Mouse (Mus musculus) heart, embryonic 14.5 days (tissue): ENCODE results near the gene Fcor. TPM values are rescaled to one million over a fixed set of nuclear protein-coding genes. Genes with fewer than 3 reads are reported as not detected.

Experiments used
- ATAC-seq: fragments of 200-750 bp; cut with Nextera tagmentation; 2 replicates; pipeline ENCODE4 v1.8.0; 2017; ENCODE audit warnings: low read depth, moderate TSS enrichment; ENCODE audit not compliant: insufficient number of reproducible peaks, insufficient read depth, low FRiP score
- H3K27ac ChIP-seq, 2 experiments: fragments of 200-500 bp in 1 of 2; fragments of 300-500 bp in 1 of 2; sonication (generic) in 1 of 2; replicated peaks in 1 of 2; 2 replicates each; pipeline ENCODE4 v1.5.1; 2012 to 2014; ENCODE audit warnings: low read depth in 2 of 2, low read length in 2 of 2, control low read depth in 1 of 2, mild to moderate bottlenecking in 1 of 2, mixed read lengths in 1 of 2; ENCODE audit not compliant: control insufficient read depth in 1 of 2, insufficient read depth in 1 of 2
- H3K27me3 ChIP-seq: fragments of 300-500 bp; sonication (generic); 2 replicates; pipeline ENCODE4 v1.6.1; 2014; ENCODE audit warnings: mild to moderate bottlenecking, low read length, control low read depth; ENCODE audit not compliant: control insufficient read depth, insufficient read depth
- H3K36me3 ChIP-seq: fragments of 300-500 bp; sonication (generic); 2 replicates; pipeline ENCODE4 v1.6.1; 2014; ENCODE audit warnings: mild to moderate bottlenecking, control low read depth, low read length, mixed read lengths; ENCODE audit not compliant: control insufficient read depth, insufficient read depth
- H3K4me1 ChIP-seq, 2 experiments: fragments of 200-500 bp in 1 of 2; fragments of 300-500 bp in 1 of 2; sonication (generic) in 1 of 2; 2 replicates each; pipeline ENCODE4 v1.6.1; 2012 to 2014; ENCODE audit warnings: low read length in 2 of 2, control low read depth in 1 of 2, mixed read lengths in 1 of 2; ENCODE audit not compliant: control insufficient read depth in 2 of 2, insufficient read depth in 2 of 2
- H3K4me2 ChIP-seq: fragments of 300-500 bp; sonication (generic); 2 replicates; pipeline ENCODE4 v1.6.1; 2014; ENCODE audit warnings: mild to moderate bottlenecking, low read length
- H3K4me3 ChIP-seq, 2 experiments: fragments of 200-500 bp in 1 of 2; fragments of 300-500 bp in 1 of 2; sonication (generic) in 1 of 2; 2 replicates each; pipeline ENCODE4 v1.5.1; 2012 to 2014; ENCODE audit warnings: low read length in 2 of 2, mild to moderate bottlenecking in 2 of 2, control low read depth in 1 of 2, low read depth in 1 of 2, moderate library complexity in 1 of 2; ENCODE audit not compliant: control insufficient read depth in 1 of 2, insufficient read depth in 1 of 2
- H3K9ac ChIP-seq: fragments of 300-500 bp; sonication (generic); 2 replicates; pipeline ENCODE4 v1.6.1; 2014; ENCODE audit warnings: mild to moderate bottlenecking, low read length
- H3K9me3 ChIP-seq: fragments of 300-500 bp; sonication (generic); 2 replicates; pipeline ENCODE4 v1.6.1; 2016; ENCODE audit warnings: low read length, control low read depth; ENCODE audit not compliant: control insufficient read depth
- WGBS: fragments of 180-500 bp; shearing (Covaris S2); extraction: QIAGEN DNeasy Blood & Tissue Kit; methylation state at CpG from one replicate; pipeline ENCODE4 v1.1.7; 2014; 5-methylcytosine and 5-hydroxymethylcytosine counted together
- polyA plus RNA-seq: library from polyadenylated mRNA; unstranded; fragments of >200 nt; fragmentation: Nextera tagmentation; extraction: Ambion mirVana; gene quantifications from 2 replicates; pipeline ENCODE4 v1.2.1, GENCODE M21; 2014

Gene Fcor
- polyA plus RNA-seq, 1 experiment from 2014 or later: 10.0 TPM

DNA sequence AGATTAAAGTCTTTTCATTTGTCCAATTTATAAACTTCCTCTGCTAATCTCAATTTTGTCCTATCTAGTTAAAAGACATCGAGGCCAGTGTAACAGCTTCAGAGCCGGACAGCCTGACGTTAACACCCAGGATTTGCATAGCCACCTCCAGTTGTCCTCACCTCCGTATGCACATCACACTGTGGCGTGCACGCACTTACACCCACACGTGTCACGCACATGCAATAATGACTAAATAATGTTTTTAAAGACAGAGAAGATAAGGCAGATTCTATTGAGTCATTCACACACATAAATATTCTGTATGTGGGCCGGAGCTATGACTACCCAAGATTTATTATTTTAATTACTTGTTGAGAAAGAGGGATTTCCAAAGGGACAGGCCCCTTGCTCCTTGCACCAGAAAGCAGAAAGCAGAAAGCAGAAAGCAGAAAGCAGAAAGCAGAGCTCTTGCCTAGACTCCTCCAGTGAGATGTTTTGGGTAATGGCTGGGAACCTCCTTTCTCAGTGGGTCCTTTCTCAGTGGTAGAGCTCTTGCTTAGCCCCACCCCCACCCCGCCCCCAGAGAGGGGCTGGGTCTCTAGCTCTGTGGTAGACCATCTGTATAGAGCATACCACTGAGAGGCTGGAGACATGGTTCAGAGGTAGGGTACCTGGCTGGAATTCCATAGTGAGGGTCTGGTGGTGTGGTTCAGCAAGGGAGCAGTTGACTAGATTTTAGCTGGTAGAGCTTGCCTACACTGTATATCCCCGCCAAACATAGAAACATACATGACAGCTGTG lies 17.2 kb downstream of the Fcor start:
- no peak overlapping the region for H3K4me2 ChIP-seq
- no peak overlapping the region for H3K9ac ChIP-seq
- ATAC-seq: no peak
- no peaks in the 10 kb centered on the region for H3K36me3 ChIP-seq
- no peaks in the 10 kb centered on the region for H3K4me1 ChIP-seq
- H3K9me3 ChIP-seq: no peaks in the 10 kb centered on the region
- H3K4me3 ChIP-seq: no peak overlapping the region
- WGBS: 65% methylated on average over 11 of the region's 11 CpGs
- H3K27ac ChIP-seq: no peak overlapping the region
- no peaks in the 10 kb centered on the region for H3K27me3 ChIP-seq

DNA sequence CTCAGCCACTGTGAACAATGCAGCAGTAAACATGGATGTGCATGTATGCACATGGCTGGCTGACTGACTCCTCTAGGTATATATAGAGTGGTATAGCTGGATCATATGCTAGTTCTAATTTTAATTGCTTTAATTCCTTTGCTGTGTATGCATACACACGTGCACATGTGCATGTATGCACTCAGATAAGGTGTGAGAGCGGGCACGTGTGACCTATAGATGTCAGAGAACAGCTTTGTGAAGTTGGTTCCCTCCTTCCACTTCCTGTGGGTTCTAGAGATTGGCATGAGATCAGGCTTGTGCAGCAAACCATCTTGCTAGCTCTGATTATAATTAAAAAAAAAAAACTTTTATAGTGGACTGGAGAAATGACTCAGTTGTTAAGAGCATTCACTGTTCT lies 19.3 kb downstream of the Fcor start:
- H3K27me3 ChIP-seq: no peaks in the 10 kb centered on the region
- H3K36me3 ChIP-seq: no peaks in the 10 kb centered on the region
- ATAC-seq: no peak
- WGBS: 61% methylated on average over 3 of the region's 3 CpGs
- H3K4me1 ChIP-seq: no peaks in the 10 kb centered on the region
- H3K9me3 ChIP-seq: no peaks in the 10 kb centered on the region
- no peak overlapping the region for H3K4me3 ChIP-seq
- H3K9ac ChIP-seq: no peak overlapping the region
- no peak overlapping the region for H3K27ac ChIP-seq
- no peak overlapping the region for H3K4me2 ChIP-seq

DNA sequence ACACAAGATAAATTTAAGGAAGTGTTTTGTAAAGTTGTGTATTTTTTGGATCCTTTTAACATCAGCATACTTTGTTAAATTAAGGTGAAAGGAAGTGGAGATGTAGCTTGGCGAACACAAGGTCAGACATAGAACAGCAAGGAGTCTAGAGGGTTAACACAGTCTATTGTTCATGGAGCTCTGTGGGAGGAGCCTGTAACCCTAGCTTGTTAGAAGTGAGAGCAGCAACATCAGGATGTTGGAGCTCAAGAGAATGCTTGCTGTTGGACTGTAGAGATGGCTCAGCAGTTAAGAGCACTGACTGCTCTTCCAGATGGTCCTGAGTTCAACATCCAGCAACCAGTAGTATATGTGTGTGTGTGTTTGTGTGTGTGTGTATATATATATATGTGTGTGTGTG lies 23.2 kb downstream of the Fcor start:
- H3K4me3 ChIP-seq: no peak overlapping the region
- no peaks in the 10 kb centered on the region for H3K4me1 ChIP-seq
- H3K27me3 ChIP-seq: no peaks in the 10 kb centered on the region
- no peaks in the 10 kb centered on the region for H3K9me3 ChIP-seq
- no peaks in the 10 kb centered on the region for H3K36me3 ChIP-seq
- WGBS: 41% methylated on average over 1 of the region's 1 CpGs
- H3K9ac ChIP-seq: no peak overlapping the region
- ATAC-seq: no peak
- H3K27ac ChIP-seq: no peak overlapping the region
- H3K4me2 ChIP-seq: 0 out of 2 replicates have a peak overlapping the region, but pooled peaks have one; percentile 13

- H3K36me3 ChIP-seq: no peaks in the 10 kb centered on the region
- H3K27ac ChIP-seq: no peak overlapping the region
- no peak overlapping the region for H3K9ac ChIP-seq
- H3K4me1 ChIP-seq: no peaks in the 10 kb centered on the region
- H3K27me3 ChIP-seq: no peaks in the 10 kb centered on the region
- 56% methylated on average over 2 of the region's 2 CpGs for WGBS
- H3K4me3 ChIP-seq: no peak overlapping the region
- ATAC-seq: no peak
- H3K4me2 ChIP-seq: no peak overlapping the region
- no peaks in the 10 kb centered on the region for H3K9me3 ChIP-seq
Measured at GRCm38 (mm10) chr8:3648268-3648667, 23.9 kb downstream of the Fcor start.

DNA sequence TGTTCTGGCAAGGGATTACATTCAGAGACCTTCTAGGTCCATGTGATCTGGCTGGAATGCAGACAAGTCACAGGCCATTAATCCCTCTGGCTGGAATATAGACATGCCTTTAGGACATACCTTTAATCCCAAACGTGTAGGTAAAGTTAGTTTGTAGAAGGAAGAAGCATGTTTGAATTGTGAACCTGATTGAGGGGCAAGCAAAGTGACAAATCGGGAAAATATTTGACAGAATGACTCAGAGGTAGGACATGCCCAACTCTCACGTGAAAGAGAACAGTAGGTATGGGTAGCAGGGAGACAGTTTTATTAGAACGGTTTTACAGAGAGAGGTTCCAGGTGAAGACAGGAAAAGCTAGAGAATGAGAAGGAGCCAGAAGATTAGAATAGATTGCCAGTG lies 24.6 kb downstream of the Fcor start:
- no peak for ATAC-seq
- Histone ChIP-seq H3K4me2 (no peak overlapping the region), H3K4me1 (no peaks in the 10 kb centered on the region)

GRCm38 (mm10) chr8:3646824-3647531 lies 25.2 kb downstream of the Fcor start:
- no peak overlapping the region for H3K9ac ChIP-seq
- no peaks in the 10 kb centered on the region for H3K27me3 ChIP-seq
- H3K4me1 ChIP-seq: no peaks in the 10 kb centered on the region
- ATAC-seq: no peak
- H3K27ac ChIP-seq: no peak overlapping the region
- H3K36me3 ChIP-seq: no peaks in the 10 kb centered on the region
- no peak overlapping the region for H3K4me2 ChIP-seq
- H3K4me3 ChIP-seq: no peak overlapping the region
- WGBS: 73% methylated on average over 6 of the region's 6 CpGs
- no peaks in the 10 kb centered on the region for H3K9me3 ChIP-seq

More for the DNA sequence above, 24.6 kb downstream of the Fcor start:
- H3K4me3 ChIP-seq: no peak overlapping the region
- WGBS: 66% methylated on average over 4 of the region's 4 CpGs
- no peaks in the 10 kb centered on the region for H3K36me3 ChIP-seq
- no peaks in the 10 kb centered on the region for H3K9me3 ChIP-seq
- no peaks in the 10 kb centered on the region for H3K27me3 ChIP-seq
- no peak overlapping the region for H3K27ac ChIP-seq
- H3K9ac ChIP-seq: no peak overlapping the region

DNA sequence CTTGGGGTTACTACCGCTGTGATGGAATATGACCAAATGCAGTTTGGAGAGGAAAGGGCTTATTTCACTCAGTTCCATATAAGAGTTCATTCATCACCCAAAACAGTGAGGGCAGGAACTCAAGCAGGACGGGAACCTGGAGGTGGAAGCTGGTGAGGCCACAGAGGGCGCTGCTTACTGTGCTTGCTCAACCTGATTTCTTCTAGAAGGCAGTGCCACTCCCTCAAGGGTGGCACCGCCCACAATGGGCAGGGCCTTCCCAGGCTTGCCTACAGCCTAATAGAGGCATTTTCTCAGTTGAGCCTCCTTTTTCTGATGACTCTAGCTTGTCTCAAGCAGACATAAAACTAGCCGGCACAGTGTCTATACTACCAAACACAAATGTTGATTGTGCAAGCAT lies 26.4 kb downstream of the Fcor start:
- H3K4me3 ChIP-seq: no peak overlapping the region
- H3K27me3 ChIP-seq: no peaks in the 10 kb centered on the region
- H3K36me3 ChIP-seq: peaks cover 8% of the 10 kb centered on the region; the same call in 1 of the 2 replicates
- H3K4me2 ChIP-seq: no peak overlapping the region
- H3K9ac ChIP-seq: no peak overlapping the region
- no peaks in the 10 kb centered on the region for H3K9me3 ChIP-seq
- no peak for ATAC-seq
- no peak overlapping the region for H3K27ac ChIP-seq
- WGBS: 23% methylated on average over 5 of the region's 5 CpGs
- H3K4me1 ChIP-seq: no peaks in the 10 kb centered on the region
